Comparison of ENCODE assay signal across 28 mouse cellular contexts in genomic region chr5:140204037-140204436, GRCm38 (mm10).
DNase-seq lines count a peak whose midpoint lies in the region; ATAC-seq and TF ChIP-seq lines count a peak whose summit lies in the region.
"Had no signal": no experiment of that assay in that cellular context is flagged by ENCODE, and none has a peak within 500 bp of the region (broad histone marks: within the 10 kb centered on the region; RNA-seq: fewer than 3 reads in every experiment).

No protein-coding gene starts in this region.

- H3K27ac ChIP-seq in kidney, postnatal 0 days: no peak overlapping the region
- H3K27ac ChIP-seq in kidney, embryonic 14.5 days (ENCODE audit: low read depth, low read length): no peak overlapping the region
- no peak overlapping the region for H3K27ac ChIP-seq in midbrain, postnatal 0 days (ENCODE audit: low read depth, low read length)
- H3K27ac ChIP-seq in midbrain, embryonic 14.5 days (replicated peaks; ENCODE audit: low read depth, low read length): no peak overlapping the region
- peak overlapping the region; percentile 91 for H3K27ac ChIP-seq in liver, postnatal 0 days (ENCODE audit: low read depth)
- H3K27ac ChIP-seq: embryonic facial prominence, embryonic 12.5 days; hindbrain, embryonic 14.5 days; limb, embryonic 12.5 days; liver, embryonic 15.5 days; macrophage; neural tube, embryonic 12.5 days had no signal

- H3K36me3 ChIP-seq in kidney, postnatal 0 days (ENCODE audit: insufficient read depth, low read length): no peaks in the 10 kb centered on the region
- no peaks in the 10 kb centered on the region for H3K36me3 ChIP-seq in kidney, embryonic 14.5 days (ENCODE audit: control insufficient read depth, insufficient read depth, low read length)
- H3K36me3 ChIP-seq in midbrain, postnatal 0 days (ENCODE audit: insufficient read depth, low read length): no peaks in the 10 kb centered on the region
- no peaks in the 10 kb centered on the region for H3K36me3 ChIP-seq in midbrain, embryonic 14.5 days (ENCODE audit: control insufficient read depth, insufficient read depth, low read length)
- H3K36me3 ChIP-seq in liver, postnatal 0 days (replicated peaks; ENCODE audit: insufficient read depth, low read length): no peaks in the 10 kb centered on the region
- H3K36me3 ChIP-seq: embryonic facial prominence, embryonic 12.5 days; heart, embryonic 12.5 days; liver, embryonic 15.5 days; neural tube, embryonic 12.5 days had no signal

- no peaks in the 10 kb centered on the region for H3K27me3 ChIP-seq in kidney, postnatal 0 days (ENCODE audit: insufficient read depth, low read length)
- no peaks in the 10 kb centered on the region for H3K27me3 ChIP-seq in kidney, embryonic 14.5 days (ENCODE audit: control insufficient read depth, insufficient read depth, low read length)
- no peaks in the 10 kb centered on the region for H3K27me3 ChIP-seq in midbrain, postnatal 0 days (ENCODE audit: insufficient read depth, low read length)
- no peaks in the 10 kb centered on the region for H3K27me3 ChIP-seq in midbrain, embryonic 14.5 days (ENCODE audit: control insufficient read depth, insufficient read depth, low read length)
- no peaks in the 10 kb centered on the region for H3K27me3 ChIP-seq in liver, postnatal 0 days (ENCODE audit: insufficient read depth, low read length)
- H3K27me3 ChIP-seq: embryonic facial prominence, embryonic 12.5 days; limb, embryonic 12.5 days; liver, embryonic 15.5 days; neural tube, embryonic 12.5 days had no signal

- ATAC-seq in kidney, postnatal 0 days (replicated peaks; ENCODE audit: low FRiP score, low read depth): no peak
- no peak for ATAC-seq in kidney, embryonic 14.5 days (ENCODE audit: low FRiP score, low TSS enrichment)
- ATAC-seq in midbrain, postnatal 0 days (ENCODE audit: low FRiP score): no peak
- ATAC-seq in midbrain, embryonic 14.5 days (ENCODE audit: low FRiP score, low TSS enrichment): no peak
- peak; percentile 43 for ATAC-seq in liver, postnatal 0 days
- ATAC-seq: forebrain, postnatal 0 days; midbrain, embryonic 16.5 days had no signal

- DNase-seq in heart, adult 11 months: peak; percentile 63
- DNase-seq in heart, adult 8-10 months (ENCODE audit: low spot score): no peak
- DNase-seq in kidney, postnatal 0 days (ENCODE audit: low spot score): no peak
- no peak for DNase-seq in midbrain, postnatal 0 days (ENCODE audit: low spot score)
- DNase-seq in midbrain, embryonic 14.5 days: no peak
- peak; percentile 49 for DNase-seq in liver, postnatal 0 days
- DNase-seq in left cerebral cortex, adult 11 months (ENCODE audit: low spot score): no peak
- DNase-seq: adrenal gland, postnatal 14 days; cerebellum, adult 11-12 months; cerebellum, adult 9-11 months; embryo, embryonic 11 days; forebrain, postnatal 0 days; heart, postnatal 10 days; kidney, adult 8-10 months; kidney, postnatal 14 days; layer of hippocampus, adult 9-11 months; right cerebral cortex, adult 18-20 months; thymus, postnatal 14 days had no signal

- no peak overlapping the region for H3K9ac ChIP-seq in kidney, postnatal 0 days (ENCODE audit: low read depth, low read length)
- H3K9ac ChIP-seq in kidney, embryonic 14.5 days (ENCODE audit: low read depth, low read length): no peak overlapping the region
- H3K9ac ChIP-seq in midbrain, postnatal 0 days (replicated peaks; ENCODE audit: low read length, poor library complexity, severe bottlenecking): no peak overlapping the region
- no peak overlapping the region for H3K9ac ChIP-seq in midbrain, embryonic 14.5 days (replicated peaks; ENCODE audit: low read length)
- H3K9ac ChIP-seq in liver, postnatal 0 days (replicated peaks): no peak overlapping the region
- H3K9ac ChIP-seq: embryonic facial prominence, embryonic 12.5 days; forebrain, postnatal 0 days; heart, embryonic 12.5 days; hindbrain, embryonic 14.5 days; limb, embryonic 12.5 days; liver, embryonic 15.5 days; neural tube, embryonic 12.5 days had no signal

- H3K4me1 ChIP-seq in kidney, postnatal 0 days (replicated peaks; ENCODE audit: insufficient read depth, low read length): peaks cover 8% of the 10 kb centered on the region
- peaks cover 12% of the 10 kb centered on the region for H3K4me1 ChIP-seq in kidney, embryonic 14.5 days (ENCODE audit: control insufficient read depth, insufficient read depth, low read length)
- no peaks in the 10 kb centered on the region for H3K4me1 ChIP-seq in midbrain, postnatal 0 days (ENCODE audit: insufficient read depth, low read length)
- H3K4me1 ChIP-seq in midbrain, embryonic 14.5 days (ENCODE audit: control insufficient read depth, insufficient read depth, low read length): peaks cover 1% of the 10 kb centered on the region; the same call in 1 of the 2 replicates
- peaks cover 37% of the 10 kb centered on the region for H3K4me1 ChIP-seq in liver, postnatal 0 days (ENCODE audit: insufficient read depth)

- 92% methylated on average over 5 of the region's 5 CpGs for WGBS in kidney, postnatal 0 days
- WGBS in kidney, embryonic 14.5 days: 93% methylated on average over 5 of the region's 5 CpGs
- 97% methylated on average over 4 of the region's 5 CpGs for WGBS in midbrain, postnatal 0 days
- WGBS in midbrain, embryonic 14.5 days: 84% methylated on average over 5 of the region's 5 CpGs
- 68% methylated on average over 5 of the region's 5 CpGs for WGBS in liver, postnatal 0 days (ENCODE audit: insufficient replicate concordance)

- peak; percentile 30; the same call in 1 of the 2 replicates for TF ChIP-seq CTCF in kidney, postnatal 0 days (IDR thresholded peaks at IDR 0.05; ENCODE audit: low read depth)
- TF ChIP-seq CTCF in midbrain, postnatal 0 days (IDR thresholded peaks at IDR 0.05): peak; percentile 5; the same call in 1 of the 2 replicates
- peak; percentile 51 for TF ChIP-seq CTCF in liver, postnatal 0 days (IDR thresholded peaks at IDR 0.05; ENCODE audit: low read depth)

- TF ChIP-seq EP300 in liver, postnatal 0 days (IDR thresholded peaks at IDR 0.05; ENCODE audit: low read depth): no peak

- no peak overlapping the region for H3K4me3 ChIP-seq in kidney, postnatal 0 days (replicated peaks; ENCODE audit: low read depth, low read length)
- H3K4me3 ChIP-seq in kidney, embryonic 14.5 days (ENCODE audit: low read length): no peak overlapping the region
- no peak overlapping the region for H3K4me3 ChIP-seq in midbrain, postnatal 0 days (ENCODE audit: low read depth, low read length)
- no peak overlapping the region for H3K4me3 ChIP-seq in midbrain, embryonic 14.5 days (replicated peaks; ENCODE audit: low read depth, low read length)
- H3K4me3 ChIP-seq in liver, postnatal 0 days (ENCODE audit: low read depth, low read length): no peak overlapping the region
- H3K4me3 ChIP-seq: embryonic facial prominence, embryonic 12.5 days; heart, embryonic 12.5 days; limb, embryonic 12.5 days; liver, embryonic 15.5 days; myocyte; neural tube, embryonic 12.5 days had no signal

- H3K4me2 ChIP-seq in kidney, postnatal 0 days (ENCODE audit: low read length): no peak overlapping the region
- no peak overlapping the region for H3K4me2 ChIP-seq in kidney, embryonic 14.5 days (replicated peaks; ENCODE audit: low read depth, low read length)
- H3K4me2 ChIP-seq in midbrain, postnatal 0 days (ENCODE audit: low read depth, low read length, poor library complexity, severe bottlenecking): no peak overlapping the region
- no peak overlapping the region for H3K4me2 ChIP-seq in midbrain, embryonic 14.5 days (ENCODE audit: low read length)
- H3K4me2 ChIP-seq in liver, postnatal 0 days (ENCODE audit: low read depth, low read length): peak overlapping the region; percentile 26; the same call in 1 of the 2 replicates
- H3K4me2 ChIP-seq: embryonic facial prominence, embryonic 12.5 days; heart, embryonic 12.5 days; hindbrain, embryonic 14.5 days; limb, embryonic 12.5 days; liver, embryonic 15.5 days; neural tube, embryonic 12.5 days had no signal

- H3K9me3 ChIP-seq in kidney, postnatal 0 days (replicated peaks; ENCODE audit: low read length): no peaks in the 10 kb centered on the region
- H3K9me3 ChIP-seq in kidney, embryonic 14.5 days (ENCODE audit: control insufficient read depth, low read length): no peaks in the 10 kb centered on the region
- no peaks in the 10 kb centered on the region for H3K9me3 ChIP-seq in midbrain, postnatal 0 days (ENCODE audit: low read length)
- no peaks in the 10 kb centered on the region for H3K9me3 ChIP-seq in midbrain, embryonic 14.5 days (ENCODE audit: control insufficient read depth, low read length)
- no peaks in the 10 kb centered on the region for H3K9me3 ChIP-seq in liver, postnatal 0 days (ENCODE audit: low read length)
- H3K9me3 ChIP-seq: embryonic facial prominence, embryonic 12.5 days; heart, embryonic 12.5 days; limb, embryonic 12.5 days; liver, embryonic 15.5 days; neural tube, embryonic 12.5 days had no signal

Comparison
In these comparisons a context has a peak if more than half of its experiments do, and no peak if none do; other contexts are left out.
1. DNase-seq: peak in heart, adult 11 months (single experiment) and liver, postnatal 0 days (single experiment); none in heart, adult 8-10 months (single experiment), kidney, postnatal 0 days (single experiment), midbrain, postnatal 0 days (single experiment), midbrain, embryonic 14.5 days (single experiment) and left cerebral cortex, adult 11 months (single experiment).
2. Peak in every context shown above with its lines, with median percentiles within 50 percentile points of each other: CTCF ChIP-seq.